Mouse (Mus musculus) adrenal gland, adult 2 months (tissue): Measurements from ENCODE around the gene Topaz1. TPM values are rescaled to one million over a fixed set of nuclear protein-coding genes. Genes with fewer than 3 reads are reported as not detected.
"Not testable (repeated sequence)": the region's sequence is repeated elsewhere in the genome, so short reads cannot be mapped to it uniquely, and the experiment has no call there.

ENCODE experiments used
- DNase-seq: peaks from one replicate; pipeline ENCODE4 v3.0.0; 2021
- polyA plus RNA-seq: library from polyadenylated mRNA; depleted of rRNA; stranded (reverse); fragments of >200 nt; gene quantifications from 2 replicates; pipeline ENCODE4 v1.2.3, GENCODE M21; 2012; rRNA removed
- total RNA-seq, 2 experiments: library from RNA; stranded (reverse); gene quantifications; 2 replicates each; pipeline ENCODE4 v1.2.3; 2021

Topaz1 gene
- total and polyA plus RNA-seq, 3 experiments: not detected

- DNase-seq: no peak
These were observed 65.2 kb downstream of the Topaz1 start for GRCm38 (mm10) chr9:122812386-122812785.

- DNase-seq: no peak
These were observed 67.6 kb downstream of the Topaz1 start for GRCm38 (mm10) chr9:122814775-122815174.

GRCm38 (mm10) chr9:122815239-122815851 lies 68.2 kb downstream of the Topaz1 start:
- no peak for DNase-seq

GRCm38 (mm10) chr9:122823374-122824017 lies 76.3 kb downstream of the Topaz1 start:
- no peak for DNase-seq

GRCm38 (mm10) chr9:122826743-122827142 lies 79.6 kb downstream of the Topaz1 start:
- DNase-seq: no peak

- peak; percentile 51 for DNase-seq
These were observed 82.8 kb downstream of the Topaz1 start for GRCm38 (mm10) chr9:122829826-122830380.

- no peak for DNase-seq
These were observed 89.0 kb downstream of the Topaz1 start for GRCm38 (mm10) chr9:122836126-122836525.

GRCm38 (mm10) chr9:122836790-122837189 lies 89.6 kb downstream of the Topaz1 start:
- DNase-seq: peak; percentile 51

GRCm38 (mm10) chr9:122837216-122837615 lies 90.1 kb downstream of the Topaz1 start:
- no peak for DNase-seq

GRCm38 (mm10) chr9:122837680-122838079 lies 90.5 kb downstream of the Topaz1 start:
- peak; percentile 32 for DNase-seq

- no peak for DNase-seq
These were observed 96.6 kb downstream of the Topaz1 start, which contains the start of gene Gm35549 for GRCm38 (mm10) chr9:122843760-122844159. TSS of gene Gm35549 (minus strand) at chr9:122844035.

- no peak for DNase-seq
These were observed 98.5 kb downstream of the Topaz1 start for GRCm38 (mm10) chr9:122845621-122846020.

- DNase-seq: no peak
These were observed 99.0 kb downstream of the Topaz1 start for GRCm38 (mm10) chr9:122846156-122846555.

- not testable (repeated sequence) for DNase-seq
These were observed 100.7 kb downstream of the Topaz1 start for GRCm38 (mm10) chr9:122847811-122848311.

Other genes with a start within 250 kb of the Topaz1 start
- 10 to 100 TPM; 19.2 to 23.5 TPM for gene Tcaim, start 58.2 kb downstream of the Topaz1 start, total RNA-seq
- 3.8 and 5.0 TPM in 2 replicates for gene Tcaim, start 58.2 kb downstream of the Topaz1 start, polyA plus RNA-seq
- gene Gm35549, start 96.7 kb downstream of the Topaz1 start, total RNA-seq: not detected
- gene Gm35549, start 96.7 kb downstream of the Topaz1 start, polyA plus RNA-seq: not detected in 2 replicates
- gene Zfp445, start 118.7 kb downstream of the Topaz1 start, total RNA-seq: 100 to 1,000 TPM in 1 of 2 experiments, 10 to 100 TPM in 1; 71.4 to 109 TPM
- gene Zfp445, start 118.7 kb downstream of the Topaz1 start, polyA plus RNA-seq: 15.5 and 30.5 TPM in 2 replicates
- 1 to 10 TPM; 5.6 to 6.5 TPM for gene Zkscan7, start 138.3 kb downstream of the Topaz1 start, total RNA-seq
- gene Zkscan7, start 138.3 kb downstream of the Topaz1 start, polyA plus RNA-seq: 2.0 and 4.0 TPM in 2 replicates
- 1 to 10 TPM; 3.2 to 5.4 TPM for gene Zfp105, start 175.7 kb downstream of the Topaz1 start, total RNA-seq
- gene Zfp105, start 175.7 kb downstream of the Topaz1 start, polyA plus RNA-seq: 0.15 and 0.75 TPM in 2 replicates
- 10 to 100 TPM; 18.8 to 22.3 TPM for gene 1110059G10Rik, start 203.7 kb downstream of the Topaz1 start, total RNA-seq
- 1.1 and 1.6 TPM in 2 replicates for gene 1110059G10Rik, start 203.7 kb downstream of the Topaz1 start, polyA plus RNA-seq
- 1 to 10 TPM; 1.2 to 1.3 TPM for gene Kif15, start 203.7 kb downstream of the Topaz1 start, total RNA-seq
- gene Kif15, start 203.7 kb downstream of the Topaz1 start, polyA plus RNA-seq: 0.30 TPM in 1 of 2 replicates, not detected in the other